Mouse (Mus musculus): ENCODE measurements around the gene Tpk1. TPM values are rescaled to one million over a fixed set of nuclear protein-coding genes. Genes with fewer than 3 reads are reported as not detected.
"Not testable (repeated sequence)": the region's sequence is repeated elsewhere in the genome, so short reads cannot be mapped to it uniquely, and the experiment has no call there.

Gene Tpk1
- polyA plus RNA-seq, 1 experiment from 2014 or later: 4.9 TPM

- WGBS: 45% methylated on average over 2 of the region's 2 CpGs
- H3K9me3 ChIP-seq (ENCODE audit: control insufficient read depth, low read length): no peaks in the 10 kb centered on the region
- DNase-seq (ENCODE audit: low spot score, missing footprints) (no peak), ATAC-seq (ENCODE audit: low FRiP score) (no peak)
- no peaks in the 10 kb centered on the region for H3K36me3 ChIP-seq (ENCODE audit: control insufficient read depth, insufficient read depth, low read length)
- H3K27ac ChIP-seq (ENCODE audit: low read depth, low read length): no peak overlapping the region
- H3K27me3 ChIP-seq (ENCODE audit: control insufficient read depth, insufficient read depth, low read length): no peaks in the 10 kb centered on the region
- H3K4me1 ChIP-seq (ENCODE audit: control insufficient read depth, insufficient read depth, low read length): peaks cover 2% of the 10 kb centered on the region; the same call in 1 of the 2 replicates
- no peak overlapping the region for H3K4me2 ChIP-seq
- H3K9ac ChIP-seq (ENCODE audit: low read length): no peak overlapping the region
- H3K4me3 ChIP-seq (ENCODE audit: low read depth, low read length): no peak overlapping the region
Observed at GRCm38 (mm10) chr6:43520218-43520617, 145.9 kb downstream of the Tpk1 start.

- no peaks in the 10 kb centered on the region for H3K27me3 ChIP-seq (ENCODE audit: control insufficient read depth, insufficient read depth, low read length)
- no peaks in the 10 kb centered on the region for H3K36me3 ChIP-seq (ENCODE audit: control insufficient read depth, insufficient read depth, low read length)
- peaks cover 2% of the 10 kb centered on the region; the same call in 1 of the 2 replicates for H3K4me1 ChIP-seq (ENCODE audit: control insufficient read depth, insufficient read depth, low read length)
- ATAC-seq (ENCODE audit: low FRiP score) (no peak), DNase-seq (ENCODE audit: low spot score, missing footprints) (no peak)
- no peak overlapping the region for H3K4me3 ChIP-seq (ENCODE audit: low read depth, low read length)
- no peak overlapping the region for H3K9ac ChIP-seq (ENCODE audit: low read length)
- no peak overlapping the region for H3K4me2 ChIP-seq
- no peak overlapping the region for H3K27ac ChIP-seq (ENCODE audit: low read depth, low read length)
- H3K9me3 ChIP-seq (ENCODE audit: control insufficient read depth, low read length): no peaks in the 10 kb centered on the region
Observed at GRCm38 (mm10) chr6:43518378-43518777, 147.7 kb downstream of the Tpk1 start.

GRCm38 (mm10) chr6:43517316-43517655 lies 148.8 kb downstream of the Tpk1 start:
- H3K4me1 ChIP-seq (ENCODE audit: control insufficient read depth, insufficient read depth, low read length): peaks cover 2% of the 10 kb centered on the region; the same call in 1 of the 2 replicates
- H3K9me3 ChIP-seq (ENCODE audit: control insufficient read depth, low read length): no peaks in the 10 kb centered on the region
- 77% methylated on average over 2 of the region's 2 CpGs for WGBS
- H3K4me3 ChIP-seq (ENCODE audit: low read depth, low read length): no peak overlapping the region
- ATAC-seq (ENCODE audit: low FRiP score): no peak
- no peaks in the 10 kb centered on the region for H3K36me3 ChIP-seq (ENCODE audit: control insufficient read depth, insufficient read depth, low read length)
- no peak overlapping the region for H3K27ac ChIP-seq (ENCODE audit: low read depth, low read length)
- H3K4me2 ChIP-seq: no peak overlapping the region
- no peaks in the 10 kb centered on the region for H3K27me3 ChIP-seq (ENCODE audit: control insufficient read depth, insufficient read depth, low read length)
- no peak for DNase-seq (ENCODE audit: low spot score, missing footprints)
- H3K9ac ChIP-seq (ENCODE audit: low read length): no peak overlapping the region

GRCm38 (mm10) chr6:43516593-43517315 lies 149.3 kb downstream of the Tpk1 start:
- Histone ChIP-seq H3K4me2 (no peak overlapping the region), H3K36me3 (ENCODE audit: control insufficient read depth, insufficient read depth, low read length) (no peaks in the 10 kb centered on the region), H3K9me3 (ENCODE audit: control insufficient read depth, low read length) (no peaks in the 10 kb centered on the region), H3K27ac (ENCODE audit: low read depth, low read length) (no peak overlapping the region), H3K27me3 (ENCODE audit: control insufficient read depth, insufficient read depth, low read length) (no peaks in the 10 kb centered on the region), H3K4me3 (ENCODE audit: low read depth, low read length) (no peak overlapping the region), H3K4me1 (ENCODE audit: control insufficient read depth, insufficient read depth, low read length) (peaks cover 2% of the 10 kb centered on the region; the same call in 1 of the 2 replicates), H3K9ac (ENCODE audit: low read length) (no peak overlapping the region)
- no peak for DNase-seq (ENCODE audit: low spot score, missing footprints)
- 87% methylated on average over 2 of the region's 2 CpGs for WGBS
- no peak for ATAC-seq (ENCODE audit: low FRiP score)

- 86% methylated on average over 2 of the region's 2 CpGs for WGBS
- H3K9ac ChIP-seq (ENCODE audit: low read length); H3K4me3 ChIP-seq (ENCODE audit: low read depth, low read length); H3K27ac ChIP-seq (ENCODE audit: low read depth, low read length); H3K9me3 ChIP-seq (ENCODE audit: control insufficient read depth, low read length); H3K4me2 ChIP-seq; H3K27me3 ChIP-seq (ENCODE audit: control insufficient read depth, insufficient read depth, low read length); DNase-seq (ENCODE audit: low spot score, missing footprints); H3K4me1 ChIP-seq (ENCODE audit: control insufficient read depth, insufficient read depth, low read length); H3K36me3 ChIP-seq (ENCODE audit: control insufficient read depth, insufficient read depth, low read length); ATAC-seq (ENCODE audit: low FRiP score): not testable (repeated sequence)
Observed at GRCm38 (mm10) chr6:43506686-43507385, 159.2 kb downstream of the Tpk1 start.

GRCm38 (mm10) chr6:43504609-43505230 lies 161.4 kb downstream of the Tpk1 start:
- no peak overlapping the region for H3K4me3 ChIP-seq (ENCODE audit: low read depth, low read length)
- ATAC-seq (ENCODE audit: low FRiP score): no peak
- no peaks in the 10 kb centered on the region for H3K36me3 ChIP-seq (ENCODE audit: control insufficient read depth, insufficient read depth, low read length)
- no peak for DNase-seq (ENCODE audit: low spot score, missing footprints)
- H3K9ac ChIP-seq (ENCODE audit: low read length): no peak overlapping the region
- no peak overlapping the region for H3K27ac ChIP-seq (ENCODE audit: low read depth, low read length)
- H3K9me3 ChIP-seq (ENCODE audit: control insufficient read depth, low read length): no peaks in the 10 kb centered on the region
- no peaks in the 10 kb centered on the region for H3K4me1 ChIP-seq (ENCODE audit: control insufficient read depth, insufficient read depth, low read length)
- H3K4me2 ChIP-seq: no peak overlapping the region
- no peaks in the 10 kb centered on the region for H3K27me3 ChIP-seq (ENCODE audit: control insufficient read depth, insufficient read depth, low read length)
- 88% methylated on average over 5 of the region's 5 CpGs for WGBS

GRCm38 (mm10) chr6:43492367-43492766 lies 173.7 kb downstream of the Tpk1 start:
- no peak for DNase-seq (ENCODE audit: low spot score, missing footprints)
- Histone ChIP-seq H3K9ac (ENCODE audit: low read length) (no peak overlapping the region), H3K4me1 (ENCODE audit: control insufficient read depth, insufficient read depth, low read length) (no peaks in the 10 kb centered on the region), H3K27ac (ENCODE audit: low read depth, low read length) (no peak overlapping the region), H3K4me2 (no peak overlapping the region), H3K36me3 (ENCODE audit: control insufficient read depth, insufficient read depth, low read length) (no peaks in the 10 kb centered on the region), H3K9me3 (ENCODE audit: control insufficient read depth, low read length) (no peaks in the 10 kb centered on the region), H3K27me3 (ENCODE audit: control insufficient read depth, insufficient read depth, low read length) (no peaks in the 10 kb centered on the region), H3K4me3 (ENCODE audit: low read depth, low read length) (no peak overlapping the region)
- ATAC-seq (ENCODE audit: low FRiP score): no peak

GRCm38 (mm10) chr6:43486691-43487090 lies 179.4 kb downstream of the Tpk1 start:
- Histone ChIP-seq H3K4me2 (no peak overlapping the region), H3K4me3 (ENCODE audit: low read depth, low read length) (no peak overlapping the region), H3K36me3 (ENCODE audit: control insufficient read depth, insufficient read depth, low read length) (no peaks in the 10 kb centered on the region), H3K9me3 (ENCODE audit: control insufficient read depth, low read length) (no peaks in the 10 kb centered on the region), H3K27ac (ENCODE audit: low read depth, low read length) (no peak overlapping the region), H3K4me1 (ENCODE audit: control insufficient read depth, insufficient read depth, low read length) (no peaks in the 10 kb centered on the region), H3K9ac (ENCODE audit: low read length) (no peak overlapping the region), H3K27me3 (ENCODE audit: control insufficient read depth, insufficient read depth, low read length) (no peaks in the 10 kb centered on the region)
- no peak for DNase-seq (ENCODE audit: low spot score, missing footprints)
- WGBS: 83% methylated on average over 2 of the region's 2 CpGs
- ATAC-seq (ENCODE audit: low FRiP score): no peak

- WGBS: 77% methylated on average over 3 of the region's 3 CpGs
- H3K36me3 ChIP-seq (ENCODE audit: control insufficient read depth, insufficient read depth, low read length): no peaks in the 10 kb centered on the region
- no peak overlapping the region for H3K9ac ChIP-seq (ENCODE audit: low read length)
- H3K9me3 ChIP-seq (ENCODE audit: control insufficient read depth, low read length): no peaks in the 10 kb centered on the region
- H3K27me3 ChIP-seq (ENCODE audit: control insufficient read depth, insufficient read depth, low read length): no peaks in the 10 kb centered on the region
- DNase-seq (ENCODE audit: low spot score, missing footprints): no peak
- ATAC-seq (ENCODE audit: low FRiP score): no peak
- H3K4me3 ChIP-seq (ENCODE audit: low read depth, low read length): no peak overlapping the region
- H3K4me2 ChIP-seq: no peak overlapping the region
- no peak overlapping the region for H3K27ac ChIP-seq (ENCODE audit: low read depth, low read length)
- H3K4me1 ChIP-seq (ENCODE audit: control insufficient read depth, insufficient read depth, low read length): no peaks in the 10 kb centered on the region
Observed at GRCm38 (mm10) chr6:43480687-43481086, 185.4 kb downstream of the Tpk1 start.
